Mouse (Mus musculus) left cerebral cortex, postnatal 4 days (tissue): ENCODE results near the gene Rxrb. TPM values are rescaled to one million over a fixed set of nuclear protein-coding genes. Genes with fewer than 3 reads are reported as not detected.

Source experiments
- DNase-seq: peaks from one replicate; pipeline ENCODE4 v3.0.0-alpha.2; 2022
- intact Hi-C: fragments of 180-260 bp; cut with DNase I; formaldehyde crosslinking; loops from one replicate; pipeline ENCODE4 v1.15.1; 2025
- total RNA-seq, 2 experiments: library from RNA; stranded (reverse); gene quantifications; 2 replicates each; pipeline ENCODE4 v1.2.3; 2021

Rxrb gene
- total RNA-seq, 2 experiments from 2014 or later, result 80.7 to 84.9 TPM

DNA sequence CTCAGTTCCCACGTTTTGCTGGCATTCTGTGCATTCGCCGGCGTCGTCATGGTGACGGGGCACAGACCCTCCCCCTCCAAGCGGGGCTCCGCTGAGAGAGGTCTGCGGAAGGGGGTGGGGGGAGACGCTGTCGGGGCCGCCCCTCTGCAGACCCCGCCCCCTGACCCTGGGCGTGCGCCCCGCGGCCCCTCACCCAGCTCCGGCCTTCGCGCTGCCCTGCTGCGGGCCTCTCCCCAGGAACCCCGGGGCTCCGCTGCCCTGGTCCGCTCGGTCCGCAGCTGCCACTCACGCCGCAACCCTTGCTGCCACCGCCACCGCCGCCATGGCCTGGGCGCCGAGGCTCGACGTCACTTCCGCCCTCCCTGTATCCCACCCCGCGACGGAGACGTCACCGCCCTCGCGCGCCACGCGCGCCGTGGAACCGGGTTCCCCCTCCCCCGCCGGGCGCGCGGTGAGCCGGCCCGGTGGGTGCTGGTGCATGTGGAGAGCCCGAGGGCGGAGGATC lies 7.2 kb upstream of the Rxrb start, which contains the start of gene Ring1:
TSS of gene Ring1 (minus strand) at position 364 of the 505 bp plus-strand sequence.
- intact Hi-C loops, result loop anchor here (5.0 kb wide), 1 partner anchor 67 kb away; the partner anchor contains the start of genes Rps18 and Vps52

DNA sequence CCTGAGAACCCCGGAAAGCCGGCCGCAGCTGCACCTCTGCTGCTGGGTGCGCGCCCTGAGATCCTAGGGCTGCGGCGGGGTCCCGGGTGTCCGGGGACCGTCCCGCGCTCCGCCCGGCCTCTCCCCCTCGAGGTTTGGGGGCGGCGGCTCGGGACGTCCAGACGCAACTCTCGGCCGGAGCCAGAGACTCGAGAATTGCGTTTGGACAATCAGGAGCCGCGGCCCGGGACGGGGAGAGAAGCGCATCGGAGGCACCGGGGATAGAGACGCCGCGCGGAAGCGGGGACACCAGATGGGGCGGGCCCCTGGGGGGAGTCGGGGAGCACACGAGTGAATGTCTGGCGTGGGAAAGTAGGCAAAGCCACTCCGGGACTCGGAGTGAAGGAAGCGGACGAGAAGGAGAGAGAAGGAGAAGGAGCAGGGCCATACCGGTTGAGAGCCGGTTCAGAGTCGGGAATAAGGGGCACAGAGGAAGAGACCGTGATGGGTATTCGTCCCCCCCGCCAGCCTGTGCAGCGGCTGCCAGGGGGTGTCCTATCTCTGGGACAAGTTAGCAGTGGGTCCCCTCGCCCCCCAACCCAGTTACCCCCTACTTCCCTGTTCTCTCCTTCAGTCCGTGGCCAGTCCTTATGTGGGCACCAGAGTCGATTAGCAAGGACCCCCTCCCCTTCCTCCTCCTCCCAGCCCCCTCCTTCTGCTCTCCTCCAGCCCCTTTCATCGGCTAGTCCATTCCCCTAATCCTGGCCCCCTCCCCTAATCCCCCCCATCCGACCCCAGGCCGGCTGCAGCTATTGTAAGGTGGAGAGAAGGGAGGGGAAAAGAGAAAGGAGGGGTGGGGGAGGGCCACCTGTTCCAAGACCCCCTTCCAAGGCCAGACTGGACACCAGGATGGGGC lies 6.5 kb upstream of the Rxrb start:
- no peak for DNase-seq

More for the DNA sequence above, 7.2 kb upstream of the Rxrb start, which contains the start of gene Ring1:
- DNase-seq, result peak; percentile 92

DNA sequence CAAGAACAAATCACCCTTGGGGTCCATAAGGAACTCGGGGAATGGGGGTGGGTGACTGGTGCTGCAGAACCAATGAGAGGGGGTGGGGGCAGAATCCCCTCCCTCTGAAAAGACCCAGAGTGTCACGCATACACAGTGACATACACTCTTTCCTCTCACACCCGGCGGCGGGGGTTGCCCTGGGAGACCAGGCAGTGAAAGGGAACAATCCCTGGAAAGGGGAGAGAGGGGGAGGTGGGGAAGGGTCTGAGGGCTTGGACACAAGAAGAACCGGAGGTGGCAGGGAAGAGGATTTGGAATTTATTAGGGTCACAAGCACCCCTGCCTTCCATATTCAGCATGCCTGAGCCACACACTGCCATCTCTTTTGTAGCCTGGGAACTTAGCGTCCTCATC lies 5.9 kb upstream of the Rxrb start:
- intact Hi-C loops, result no loop called here
- DNase-seq, result peak; percentile 73

More for the DNA sequence above, 6.5 kb upstream of the Rxrb start:
- intact Hi-C loops, result loop anchor here (5.0 kb wide), 1 partner anchor 68 kb away; the partner anchor contains the start of genes Rps18 and Vps52

DNA sequence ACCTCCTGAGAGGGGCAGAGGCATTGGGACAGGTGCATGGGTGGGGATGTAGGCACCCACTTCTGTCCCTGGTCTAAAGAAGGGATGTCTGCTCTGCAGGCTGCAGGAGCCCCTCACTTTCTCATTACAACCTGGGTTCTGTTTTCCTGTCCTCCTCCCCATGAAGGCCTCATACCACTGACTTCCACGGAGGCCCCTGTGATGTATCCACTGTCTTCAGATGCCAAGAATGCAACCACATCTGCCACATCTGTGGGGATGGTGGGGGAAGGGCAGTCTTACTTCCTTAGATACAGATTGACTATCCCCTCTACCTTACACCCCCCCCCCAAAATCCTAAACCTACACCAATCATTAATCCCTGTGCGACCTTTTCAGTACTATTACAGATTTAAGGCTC lies 5.4 kb upstream of the Rxrb start:
- intact Hi-C loops, result no loop called here

DNA sequence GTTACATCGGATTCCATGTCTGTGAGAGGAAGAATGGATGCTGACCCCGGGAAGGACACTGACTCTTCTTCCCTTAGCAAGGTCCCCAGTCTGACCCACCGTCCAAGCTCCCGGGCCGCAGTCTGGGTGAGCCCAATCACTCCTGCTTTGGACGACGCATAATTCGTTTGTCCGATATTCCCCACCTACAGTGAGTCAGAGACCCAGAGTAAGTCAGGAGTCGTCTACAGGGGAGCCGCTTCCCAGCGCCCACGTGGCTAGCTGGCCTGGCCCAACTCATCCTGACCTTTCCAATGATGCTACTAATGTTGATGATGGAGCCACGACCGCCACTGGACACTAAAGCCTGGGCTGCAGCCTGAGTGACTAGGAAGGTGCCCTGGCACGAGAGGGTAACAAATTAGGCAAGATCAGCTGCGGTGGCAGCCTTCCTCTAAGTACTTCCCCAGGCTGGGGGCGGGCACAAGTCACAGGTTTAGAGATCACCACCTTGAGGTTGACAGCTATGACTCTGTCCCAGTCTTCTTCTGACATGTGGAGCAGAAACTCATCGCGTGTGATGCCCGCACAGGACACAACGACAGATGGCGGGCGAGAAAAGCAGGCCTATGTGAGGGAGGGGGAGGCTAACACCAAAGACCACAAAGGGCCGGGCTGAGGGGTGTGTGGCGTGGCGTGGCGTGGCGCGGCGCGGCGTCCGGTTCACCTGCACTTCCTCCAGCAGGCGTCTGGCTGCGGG lies 4.5 kb upstream of the Rxrb start:
- intact Hi-C loops, result no loop called here
- peak; percentile 51 for DNase-seq

More for the DNA sequence above, 5.4 kb upstream of the Rxrb start:
- no peak for DNase-seq

DNA sequence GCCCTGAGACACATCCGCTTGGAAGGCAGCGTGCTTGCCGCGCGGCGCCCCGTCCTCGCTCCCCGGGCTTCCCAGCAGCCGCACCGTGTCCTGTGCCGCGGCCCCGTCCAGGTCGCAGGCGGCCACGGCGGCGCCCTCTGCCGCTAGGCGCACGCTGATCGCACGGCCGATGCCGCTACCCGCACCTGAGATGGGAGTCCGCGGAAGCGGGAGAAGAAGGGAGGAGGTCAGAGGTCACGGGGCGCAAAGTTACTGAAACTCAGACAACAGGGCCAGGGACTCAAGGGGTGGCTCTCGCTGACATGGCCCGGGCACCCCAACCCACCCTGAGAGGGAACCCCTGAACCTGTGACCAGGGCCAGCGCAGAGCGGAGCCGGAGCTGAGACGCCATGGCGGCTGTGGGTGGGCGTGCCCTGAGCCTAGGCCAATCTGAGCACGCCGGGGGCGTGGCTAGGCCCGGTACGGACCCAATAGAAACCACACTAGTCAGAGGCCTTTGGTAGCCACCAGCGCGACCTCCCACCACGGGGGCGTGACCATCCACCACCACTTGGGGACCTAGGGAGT lies 3.9 kb upstream of the Rxrb start, which contains the start of gene H2-Ke6:
TSS of gene H2-Ke6 (minus strand) at position 405 of the 568 bp plus-strand sequence.
- peak; percentile 95 for DNase-seq
- intact Hi-C loops, result no loop called here

DNA sequence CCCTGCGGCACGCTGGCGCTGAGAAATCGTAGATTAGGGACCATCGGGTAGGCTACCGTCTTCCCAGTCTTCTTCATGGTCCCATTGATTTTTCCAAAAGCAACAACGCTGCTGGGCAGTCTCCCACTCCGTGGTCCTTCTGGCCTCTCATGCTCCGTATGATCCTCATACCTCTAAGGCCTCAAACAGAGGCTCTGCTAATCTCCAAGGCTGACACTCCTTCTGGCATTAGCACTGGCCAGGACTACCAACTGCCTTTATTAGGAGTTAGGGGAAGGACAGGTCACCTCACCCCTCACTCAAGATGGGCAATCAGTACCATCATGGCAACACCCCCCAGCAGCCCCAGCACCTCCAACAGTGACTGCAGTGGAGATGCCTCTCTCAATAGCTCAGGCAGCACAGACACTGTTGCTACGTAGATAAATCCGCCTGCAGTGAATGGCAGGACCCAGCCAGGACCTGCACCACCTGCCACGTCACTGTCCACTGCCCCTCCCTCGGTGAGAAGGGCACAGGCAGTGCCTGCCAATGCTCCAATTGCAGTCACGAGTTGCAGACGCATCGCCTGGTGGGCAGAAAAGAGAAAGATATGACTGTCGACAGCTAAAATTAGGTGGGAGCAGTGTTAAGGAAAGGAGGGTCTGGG lies 3.0 kb upstream of the Rxrb start:
- DNase-seq, result no peak
- intact Hi-C loops, result no loop called here

DNA sequence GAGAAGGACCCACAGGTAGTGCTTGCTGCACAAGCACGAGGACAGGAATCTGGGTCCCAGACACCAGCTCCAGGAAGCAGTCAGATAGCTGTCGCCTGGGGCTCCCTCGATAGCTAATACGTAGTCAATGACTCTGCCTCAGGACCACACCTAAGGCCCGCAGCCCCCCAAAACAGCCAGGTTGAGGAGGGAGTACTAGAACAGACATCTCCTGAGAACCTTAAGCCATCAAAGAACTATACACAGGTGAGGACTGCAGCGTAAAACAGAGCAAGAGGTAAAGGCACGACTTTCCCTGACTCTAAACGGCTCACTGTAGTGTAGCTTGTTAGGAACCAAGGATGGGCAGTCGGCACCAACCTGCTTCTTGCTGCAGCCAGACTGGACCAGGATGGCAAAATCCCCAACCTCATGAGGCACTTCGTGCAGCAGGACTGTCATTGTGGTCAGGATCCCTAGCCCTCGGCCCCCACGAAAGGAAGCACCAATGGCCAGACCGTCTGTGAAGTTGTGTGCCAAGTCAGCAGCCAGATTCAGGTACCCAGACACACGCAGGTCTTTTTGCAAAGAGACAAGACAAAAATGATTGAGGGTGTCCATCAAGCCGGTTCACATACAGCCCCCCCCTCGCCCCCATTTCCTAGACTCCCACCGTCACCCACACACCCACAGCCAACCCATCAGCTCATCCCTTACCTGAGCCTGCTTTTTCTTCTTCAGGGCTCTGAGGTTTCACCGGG lies 2.3 kb upstream of the Rxrb start:
- DNase-seq, result no peak
- intact Hi-C loops, result no loop called here

DNA sequence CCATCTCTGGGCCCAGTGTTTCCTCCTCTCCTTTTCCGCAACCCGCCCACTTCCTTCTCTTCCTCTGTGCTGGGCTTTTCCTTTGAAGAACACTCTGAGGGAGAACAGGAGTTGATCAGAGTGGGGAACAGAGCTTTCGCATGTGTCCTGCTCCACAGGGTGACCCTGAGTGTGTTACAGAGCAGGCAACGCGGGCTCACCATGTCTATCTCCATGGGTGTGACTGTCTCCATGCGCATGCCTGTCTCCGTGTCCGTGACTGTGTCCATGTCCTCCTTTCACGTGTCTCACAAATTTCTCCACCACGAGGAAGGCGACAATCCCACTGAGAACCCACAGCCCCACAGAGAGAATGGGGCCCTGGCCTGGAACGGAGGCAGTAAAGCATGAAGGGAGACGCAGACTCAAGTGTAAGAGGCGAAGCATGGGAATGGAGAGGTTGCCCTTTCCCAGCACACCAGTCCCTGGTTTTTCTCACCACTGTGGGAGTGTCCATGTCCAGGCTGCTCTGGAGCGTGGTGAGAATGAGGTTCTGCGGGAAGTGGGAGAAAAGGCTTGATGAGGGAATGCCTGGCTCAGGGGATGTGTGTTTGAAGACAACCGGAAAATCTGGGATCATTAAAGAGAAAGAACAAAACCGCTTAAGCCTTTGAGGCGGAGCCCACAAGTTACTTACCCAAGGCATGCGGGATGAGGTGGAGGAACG lies 1.6 kb upstream of the Rxrb start:
- DNase-seq, result no peak
- intact Hi-C loops, result loop anchor here (5.0 kb wide), 1 partner anchor 567 kb away; the partner anchor contains the start of gene Ager

DNA sequence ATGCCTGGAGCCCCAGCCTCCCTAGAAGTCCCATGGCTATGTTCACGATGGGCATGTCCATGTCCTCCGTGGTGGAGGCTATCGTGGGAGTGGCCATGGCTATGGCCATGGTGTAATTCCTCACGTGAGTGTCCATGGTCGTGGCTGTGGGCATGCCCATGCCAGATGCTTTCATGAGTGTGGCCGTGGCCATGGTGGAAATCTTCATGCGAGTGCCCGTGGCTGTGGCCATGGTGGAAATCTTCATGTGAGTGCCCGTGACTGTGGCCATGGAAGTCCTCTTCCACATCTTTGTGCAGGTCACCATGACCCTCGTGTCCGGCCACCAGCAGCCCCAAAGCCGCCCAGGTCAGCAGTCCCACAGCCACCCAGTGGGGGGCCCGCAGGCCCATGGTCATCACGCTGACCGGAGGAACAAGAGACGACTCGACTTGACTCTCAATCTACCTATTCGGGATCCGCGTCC lies 718 bp upstream of the Rxrb start:
- intact Hi-C loops, result loop anchor here (5.0 kb wide), 1 partner anchor 566 kb away; the partner anchor contains the start of gene Ager
- DNase-seq, result no peak

DNA sequence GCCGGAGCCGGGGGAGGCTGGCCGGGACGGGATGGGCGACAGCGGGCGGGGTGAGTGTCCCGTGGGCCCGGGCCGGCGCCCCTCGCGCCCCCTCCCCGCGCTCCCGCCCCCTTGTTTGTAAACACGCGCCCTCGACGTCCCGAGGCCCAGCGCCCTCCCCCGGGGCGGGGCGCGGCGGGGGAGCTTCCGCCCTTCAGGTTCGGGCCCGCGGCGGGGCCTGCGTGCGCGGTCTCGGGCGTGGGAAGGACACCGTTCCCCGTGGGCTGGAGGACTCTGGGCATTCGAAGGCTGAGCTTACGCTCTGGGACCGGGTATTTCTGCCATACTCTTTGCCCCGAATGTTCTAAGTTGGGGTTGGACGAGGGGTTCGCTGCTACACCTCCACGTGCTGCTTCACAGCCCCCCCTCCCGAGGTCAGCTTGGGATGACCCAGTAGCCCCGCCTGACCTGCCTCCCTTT lies 591 bp downstream of the Rxrb start:
- intact Hi-C loops, result loop anchor here (5.0 kb wide), 1 partner anchor 565 kb away; the partner anchor contains the start of gene Ager

DNA sequence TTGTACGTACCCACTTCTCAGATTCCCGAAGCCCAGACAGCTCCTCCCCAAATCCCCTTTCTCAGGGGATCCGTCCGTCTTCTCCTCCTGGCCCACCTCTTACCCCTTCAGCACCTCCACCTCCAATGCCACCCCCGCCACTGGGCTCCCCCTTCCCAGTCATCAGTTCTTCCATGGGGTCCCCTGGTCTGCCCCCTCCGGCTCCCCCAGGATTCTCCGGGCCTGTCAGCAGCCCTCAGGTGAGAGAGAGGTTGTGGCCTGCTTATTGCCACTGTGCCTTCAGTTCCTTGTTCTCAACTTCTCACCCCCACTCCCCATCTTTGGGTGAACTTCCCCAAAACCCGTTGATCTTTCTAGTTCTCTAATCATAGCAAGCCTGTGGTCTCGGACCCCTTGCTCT lies 1.2 kb downstream of the Rxrb start:
- intact Hi-C loops, result loop anchor here (5.0 kb wide), 1 partner anchor 564 kb away; the partner anchor contains the start of gene Ager
- peak; percentile 32 for DNase-seq

More for the DNA sequence above, 591 bp downstream of the Rxrb start:
- DNase-seq, result no peak

DNA sequence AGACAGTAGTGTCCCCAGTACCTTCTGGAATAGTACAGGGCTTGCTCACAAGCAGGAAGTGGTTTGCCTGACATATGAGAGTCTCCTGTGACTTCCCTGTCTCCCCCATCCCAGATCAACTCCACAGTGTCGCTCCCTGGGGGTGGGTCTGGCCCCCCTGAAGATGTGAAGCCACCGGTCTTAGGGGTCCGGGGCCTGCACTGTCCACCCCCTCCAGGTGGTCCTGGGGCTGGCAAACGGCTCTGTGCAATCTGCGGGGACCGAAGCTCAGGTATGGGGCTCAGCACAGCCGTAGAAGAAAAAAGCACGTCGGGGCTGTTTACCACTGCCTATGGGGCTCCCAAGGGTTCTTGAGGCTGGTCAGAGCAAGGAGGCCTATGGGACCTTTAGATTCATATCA lies 1.8 kb downstream of the Rxrb start:
- peak; percentile 38 for DNase-seq
- intact Hi-C loops, result loop anchor here (5.0 kb wide), 1 partner anchor 564 kb away; the partner anchor contains the start of gene Ager

DNA sequence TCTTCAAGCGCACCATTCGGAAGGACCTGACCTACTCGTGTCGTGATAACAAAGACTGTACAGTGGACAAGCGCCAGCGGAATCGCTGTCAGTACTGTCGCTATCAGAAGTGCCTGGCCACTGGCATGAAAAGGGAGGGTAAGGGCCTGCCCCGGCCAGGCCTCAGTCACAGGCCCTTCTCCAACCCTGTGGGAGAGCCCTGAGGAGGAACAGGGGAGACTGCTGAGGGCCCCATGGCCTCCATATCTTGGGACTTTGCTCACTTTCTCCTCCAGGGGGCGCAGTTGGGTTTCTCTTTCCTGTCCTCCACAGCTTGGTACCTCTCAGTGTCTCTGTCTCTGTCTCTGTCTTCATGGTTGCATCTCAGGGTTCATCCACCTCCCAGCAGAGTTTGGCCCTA lies 2.5 kb downstream of the Rxrb start:
- intact Hi-C loops, result loop anchor here (5.0 kb wide), 1 partner anchor 563 kb away; the partner anchor contains the start of gene Ager
- peak; percentile 62 for DNase-seq

DNA sequence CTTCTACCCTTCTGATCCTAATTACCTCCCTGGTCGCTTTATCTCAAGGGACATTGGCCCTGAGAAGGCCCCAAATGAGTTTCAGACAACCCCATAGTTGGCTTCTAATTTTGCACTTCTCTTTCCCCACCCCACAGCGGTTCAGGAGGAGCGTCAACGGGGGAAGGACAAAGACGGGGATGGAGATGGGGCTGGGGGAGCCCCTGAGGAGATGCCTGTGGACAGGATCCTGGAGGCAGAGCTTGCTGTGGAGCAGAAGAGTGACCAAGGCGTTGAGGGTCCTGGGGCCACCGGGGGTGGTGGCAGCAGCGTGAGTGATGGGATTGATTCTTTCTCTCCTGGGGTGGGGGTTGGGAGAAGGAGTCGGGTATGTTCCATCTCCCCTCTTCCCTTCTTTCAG lies 3.9 kb downstream of the Rxrb start:
- intact Hi-C loops, result loop anchor here (5.0 kb wide), 1 partner anchor 82 kb away; the partner anchor contains the start of gene H2-DMa
- no peak for DNase-seq

DNA sequence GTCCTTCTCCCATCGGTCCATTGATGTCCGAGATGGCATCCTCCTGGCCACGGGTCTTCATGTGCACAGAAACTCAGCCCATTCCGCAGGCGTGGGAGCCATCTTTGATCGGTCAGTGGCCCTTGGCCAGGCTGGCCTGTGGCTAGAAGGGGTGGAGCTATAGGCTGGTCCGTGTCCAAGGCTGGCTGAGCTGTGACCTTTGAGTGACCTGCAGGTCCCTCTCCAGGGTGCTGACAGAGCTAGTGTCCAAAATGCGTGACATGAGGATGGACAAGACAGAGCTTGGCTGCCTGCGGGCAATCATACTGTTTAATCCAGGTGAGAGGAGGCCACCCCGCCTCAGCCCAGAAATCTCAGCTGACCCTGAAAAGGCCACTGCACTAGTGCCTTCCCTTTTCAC lies 5.0 kb downstream of the Rxrb start:
- no peak for DNase-seq
- intact Hi-C loops, result loop anchor here (5.0 kb wide), 1 partner anchor 81 kb away; the partner anchor contains the start of gene H2-DMa

DNA sequence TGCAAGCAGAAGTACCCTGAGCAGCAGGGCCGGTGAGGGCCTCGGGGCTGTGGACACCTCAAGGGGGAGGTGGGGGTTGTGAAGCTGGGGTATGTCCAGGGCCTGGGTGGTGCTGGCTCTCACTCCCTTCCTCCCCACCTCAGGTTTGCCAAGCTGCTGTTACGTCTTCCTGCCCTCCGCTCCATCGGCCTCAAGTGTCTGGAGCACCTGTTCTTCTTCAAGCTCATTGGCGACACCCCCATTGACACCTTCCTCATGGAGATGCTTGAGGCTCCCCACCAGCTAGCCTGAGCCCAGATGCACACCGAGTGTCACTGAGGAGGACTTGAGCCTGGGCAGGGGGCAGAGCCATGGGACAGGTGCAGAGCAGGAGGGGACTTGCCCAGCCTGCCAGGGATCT lies 5.6 kb downstream of the Rxrb start:
- no peak for DNase-seq

DNA sequence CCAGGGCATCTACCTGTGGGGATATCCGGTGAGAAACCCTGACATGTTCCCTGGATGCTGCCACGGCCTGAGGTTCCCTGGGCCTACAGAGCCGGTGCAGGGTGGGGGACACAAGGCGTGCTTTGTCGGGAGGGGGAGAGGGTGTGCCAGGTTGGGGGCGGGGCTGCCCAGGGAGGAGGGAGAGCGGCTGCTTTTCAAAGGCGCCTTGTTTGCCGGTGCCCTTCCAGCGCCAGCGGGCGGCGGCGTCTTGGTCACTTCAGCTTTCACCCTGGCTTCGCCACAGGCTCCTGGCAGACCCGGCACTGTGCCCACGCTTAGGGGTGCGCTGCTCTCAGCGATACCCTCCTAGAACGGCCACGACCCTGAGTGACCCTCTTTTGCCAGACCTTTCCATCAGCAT lies 6.8 kb downstream of the Rxrb start:
- intact Hi-C loops, result loop anchor here (5.0 kb wide), 1 partner anchor 79 kb away; the partner anchor contains the start of gene H2-DMa
- DNase-seq, result peak; percentile 63

More for the DNA sequence above, 5.6 kb downstream of the Rxrb start:
- intact Hi-C loops, result loop anchor here (5.0 kb wide), 1 partner anchor 80 kb away; the partner anchor contains the start of gene H2-DMa
